12 mouse cellular contexts compared by ENCODE assay signal in the genomic region with DNA sequence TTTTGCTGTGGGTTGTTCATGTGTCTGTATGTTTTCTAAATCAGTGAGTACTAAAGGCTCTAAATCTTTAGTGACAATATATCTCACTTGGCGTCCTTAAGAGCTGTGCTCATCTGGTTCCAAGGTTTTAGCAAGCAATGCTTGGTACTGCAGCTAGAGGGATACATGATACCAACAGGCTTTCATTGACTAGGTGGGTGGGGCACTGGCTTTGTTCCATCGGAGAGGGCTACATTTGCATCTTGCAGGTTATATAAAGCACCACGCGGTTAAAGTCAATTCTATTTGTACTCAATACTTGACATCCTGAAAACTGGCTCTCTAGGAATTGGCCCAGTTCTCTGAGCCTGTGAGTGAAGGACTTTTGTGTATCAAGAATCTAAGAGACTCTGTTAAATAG.
DNase-seq lines count a peak whose midpoint lies in the region; ATAC-seq lines count a peak whose summit lies in the region.
"Had no signal": no experiment of that assay in that cellular context is flagged by ENCODE, and none has a peak within 500 bp of the region (broad histone marks: within the 10 kb centered on the region; RNA-seq: fewer than 3 reads in every experiment).

No protein-coding gene starts in this region.

- no peaks in the 10 kb centered on the region for H3K4me1 ChIP-seq in heart, embryonic 10.5 days
- H3K4me1 ChIP-seq: lung, embryonic 15.5 days had no signal

- no peak overlapping the region for H3K4me3 ChIP-seq in heart, embryonic 10.5 days
- H3K4me3 ChIP-seq: lung, embryonic 15.5 days had no signal

- no peaks in the 10 kb centered on the region for H3K36me3 ChIP-seq in heart, embryonic 10.5 days
- H3K36me3 ChIP-seq: lung, embryonic 15.5 days had no signal

- no peaks in the 10 kb centered on the region for H3K27me3 ChIP-seq in heart, embryonic 10.5 days (ENCODE audit: insufficient read depth, poor library complexity, severe bottlenecking)
- H3K27me3 ChIP-seq: lung, embryonic 15.5 days had no signal

- H3K27ac ChIP-seq in heart, embryonic 10.5 days, result no peak overlapping the region
- H3K27ac ChIP-seq: lung, embryonic 15.5 days had no signal

- no peaks in the 10 kb centered on the region for H3K9me3 ChIP-seq in heart, embryonic 10.5 days
- H3K9me3 ChIP-seq: lung, embryonic 15.5 days had no signal

- ATAC-seq in erythroblast, adult 5-6 weeks (replicated peaks; ENCODE audit: low FRiP score, poor library complexity, severe bottlenecking), result no peak

- WGBS in heart, embryonic 10.5 days, result 78% methylated on average over 4 of the region's 4 CpGs

- DNase-seq in cerebellum, adult 18-20 months, result peak; percentile 17 to 29
- DNase-seq in cerebellum, postnatal 4 days (ENCODE audit: low spot score in 2 of 2), result no peak
- peak; percentile 38 for DNase-seq in heart, embryonic 10.5 days (ENCODE audit: low spot score)
- DNase-seq in heart, adult 11 months, result no peak
- peak; percentile 11 for DNase-seq in 3T3-L1 (ENCODE audit: low read depth, low spot score)
- peak; percentile 7 for DNase-seq in gastrocnemius, postnatal 14 days
- no peak for DNase-seq in thymus, postnatal 36 days
- DNase-seq: kidney, adult 8-10 months; midbrain, embryonic 14.5 days; spleen, adult 18-20 months had no signal

- intact Hi-C loops in gastrocnemius, postnatal 14 days (cut with DNase I; ENCODE audit: low total_unique reads), result no loop called here

Comparison
In these comparisons a context has a peak if more than half of its experiments do, and no peak if none do; other contexts are left out.
1. DNase-seq: peak in cerebellum, adult 18-20 months (2 of 2), heart, embryonic 10.5 days (single experiment), 3T3-L1 (single experiment) and gastrocnemius, postnatal 14 days (single experiment); none in cerebellum, postnatal 4 days (0 of 2), heart, adult 11 months (single experiment) and thymus, postnatal 36 days (0 of 2).